Mouse (Mus musculus) midbrain, embryonic 14.5 days (tissue): ENCODE measurements at regions not wholly inside any gene's neighbourhood (a gene's known extent, or its start where the extent isn't known, plus 50 kb on each side); places are given as distances from the start of the nearest gene placed in this dataset.
"Not testable (repeated sequence)": the region's sequence is repeated elsewhere in the genome, so short reads cannot be mapped to it uniquely, and the experiment has no call there.

Source experiments
- ATAC-seq: fragments of 200-750 bp; cut with Nextera tagmentation; 2 replicates; pipeline ENCODE4 v1.8.0; 2017; ENCODE audit warnings: moderate number of reproducible peaks, moderate library complexity; ENCODE audit not compliant: low FRiP score, low TSS enrichment
- DNase-seq: peaks from one replicate; pipeline ENCODE4 v3.0.0-alpha.2; 2015
- H3K27ac ChIP-seq: fragments of 300-500 bp; sonication (generic); replicated peaks from 2 replicates; pipeline ENCODE4 v1.5.1; 2014; ENCODE audit warnings: mild to moderate bottlenecking, low read depth, low read length, moderate library complexity
- H3K27me3 ChIP-seq: fragments of 300-500 bp; sonication (generic); 2 replicates; pipeline ENCODE4 v1.6.1; 2014; ENCODE audit warnings: low read length, control low read depth, mixed read lengths; ENCODE audit not compliant: control insufficient read depth, insufficient read depth
- H3K36me3 ChIP-seq: fragments of 300-500 bp; sonication (generic); 2 replicates; pipeline ENCODE4 v1.6.1; 2014; ENCODE audit warnings: low read length, control low read depth; ENCODE audit not compliant: control insufficient read depth, insufficient read depth
- H3K4me1 ChIP-seq: fragments of 300-500 bp; sonication (generic); 2 replicates; pipeline ENCODE4 v1.6.1; 2014; ENCODE audit warnings: mild to moderate bottlenecking, antibody characterized with exemption, low read length, control low read depth; ENCODE audit not compliant: control insufficient read depth, insufficient read depth
- H3K4me2 ChIP-seq: fragments of 300-500 bp; sonication (generic); 2 replicates; pipeline ENCODE4 v1.6.1; 2014; ENCODE audit warnings: mild to moderate bottlenecking, low read length, moderate library complexity
- H3K4me3 ChIP-seq: fragments of 300-500 bp; sonication (generic); replicated peaks from 2 replicates; pipeline ENCODE4 v1.5.1; 2014; ENCODE audit warnings: low read depth, low read length
- H3K9ac ChIP-seq: fragments of 300-500 bp; sonication (generic); replicated peaks from 2 replicates; pipeline ENCODE4 v1.6.1; 2014; ENCODE audit warnings: mild to moderate bottlenecking, low read length, moderate library complexity
- H3K9me3 ChIP-seq: fragments of 300-500 bp; sonication (generic); 2 replicates; pipeline ENCODE4 v1.6.1; 2016; ENCODE audit warnings: low read length, control low read depth, mixed read lengths; ENCODE audit not compliant: control insufficient read depth
- WGBS: fragments of 180-500 bp; shearing (Covaris S2); extraction: QIAGEN DNeasy Blood & Tissue Kit; methylation state at CpG from one replicate; pipeline ENCODE4 v1.1.7; 2014; 5-methylcytosine and 5-hydroxymethylcytosine counted together

GRCm38 (mm10) chr17:94866630-94867029, 116.8 kb upstream of the Mettl4 start:
- ATAC-seq, result no peak

GRCm38 (mm10) chr17:94864531-94865318, 114.9 kb upstream of the Mettl4 start:
- not testable (repeated sequence) for H3K27ac ChIP-seq, H3K4me1 ChIP-seq, H3K9me3 ChIP-seq, H3K36me3 ChIP-seq, H3K27me3 ChIP-seq
- H3K4me2 ChIP-seq, result peak overlapping the region; percentile 54
- DNase-seq (peak; percentile 78), ATAC-seq (peak; percentile 91)
- H3K4me3 ChIP-seq, result peak overlapping the region; percentile 42
- H3K9ac ChIP-seq, result peak overlapping the region; percentile 46
- WGBS, result 17% methylated on average over 21 of the region's 21 CpGs

More at GRCm38 (mm10) chr17:94866630-94867029, 116.8 kb upstream of the Mettl4 start:
- Histone ChIP-seq H3K36me3 (no peaks in the 10 kb centered on the region), H3K9me3 (no peaks in the 10 kb centered on the region), H3K27me3 (no peaks in the 10 kb centered on the region), H3K27ac (no peak overlapping the region), H3K4me1 (no peaks in the 10 kb centered on the region; the same call in 1 of the 2 replicates), H3K4me2 (no peak overlapping the region), H3K9ac (no peak overlapping the region), H3K4me3 (no peak overlapping the region)
- no peak for DNase-seq
- WGBS, result 90% methylated on average over 1 of the region's 1 CpGs

- not testable (repeated sequence) for H3K9ac ChIP-seq, H3K4me1 ChIP-seq, H3K36me3 ChIP-seq, H3K27ac ChIP-seq, H3K9me3 ChIP-seq, H3K4me3 ChIP-seq, DNase-seq, H3K4me2 ChIP-seq, H3K27me3 ChIP-seq, ATAC-seq
- WGBS, result 84% methylated on average over 4 of the region's 4 CpGs
These were observed 104.9 kb upstream of the Mettl4 start for GRCm38 (mm10) chr17:94854698-94855097.

GRCm38 (mm10) chr17:94834446-94835117, 84.8 kb upstream of the Mettl4 start:
- Histone ChIP-seq H3K27me3 (no peaks in the 10 kb centered on the region), H3K4me2 (peak overlapping the region; percentile 73), H3K27ac (peak overlapping the region; percentile 86), H3K36me3 (no peaks in the 10 kb centered on the region), H3K9ac (peak overlapping the region; percentile 75), H3K4me1 (0 out of 2 replicates have a peak, but pooled peaks cover 3% of the 10 kb centered on the region), H3K9me3 (peaks cover 6% of the 10 kb centered on the region; the same call in 1 of the 2 replicates), H3K4me3 (peak overlapping the region; percentile 70)
- peak; percentile 89 for DNase-seq
- WGBS, result 1% methylated on average over 20 of the region's 20 CpGs
- peak; percentile 95 for ATAC-seq

- not testable (repeated sequence) for H3K27me3 ChIP-seq, H3K4me1 ChIP-seq, H3K36me3 ChIP-seq, H3K9me3 ChIP-seq, DNase-seq
- peak overlapping the region; percentile 73 for H3K4me2 ChIP-seq
- 7% methylated on average over 9 of the region's 9 CpGs for WGBS
- H3K9ac ChIP-seq, result peak overlapping the region; percentile 75
- peak; percentile 57 for ATAC-seq
- H3K4me3 ChIP-seq, result peak overlapping the region; percentile 70
- H3K27ac ChIP-seq, result peak overlapping the region; percentile 86
These were observed 84.2 kb upstream of the Mettl4 start for GRCm38 (mm10) chr17:94834067-94834445.

GRCm38 (mm10) chr17:94826415-94826814, 76.6 kb upstream of the Mettl4 start:
- H3K36me3 ChIP-seq, ATAC-seq, H3K4me1 ChIP-seq, H3K9ac ChIP-seq, H3K27ac ChIP-seq, DNase-seq, H3K4me2 ChIP-seq, H3K27me3 ChIP-seq, H3K4me3 ChIP-seq: not testable (repeated sequence)
- peaks cover 33% of the 10 kb centered on the region for H3K9me3 ChIP-seq
- WGBS, result 82% methylated on average over 1 of the region's 1 CpGs

GRCm38 (mm10) chr17:94808758-94809157, 58.9 kb upstream of the Mettl4 start:
- H3K9ac ChIP-seq, result no peak overlapping the region
- H3K27me3 ChIP-seq, result no peaks in the 10 kb centered on the region
- H3K27ac ChIP-seq, result no peak overlapping the region
- no peak overlapping the region for H3K4me3 ChIP-seq
- peaks cover 21% of the 10 kb centered on the region for H3K9me3 ChIP-seq
- H3K36me3 ChIP-seq, result 0 out of 2 replicates have a peak, but pooled peaks cover 3% of the 10 kb centered on the region
- no peak for DNase-seq
- no peak for ATAC-seq
- H3K4me1 ChIP-seq, result no peaks in the 10 kb centered on the region
- no peak overlapping the region for H3K4me2 ChIP-seq
